Mouse (Mus musculus) cerebellum, postnatal 36 days (tissue): Measurements from ENCODE around the gene Ttc28.

Experiments
- DNase-seq, 2 experiments: peaks; one replicate each; pipeline ENCODE4 v3.0.0; 2021 to 2022; ENCODE audit warnings: mixed read lengths in 2 of 2

Ttc28 gene

DNA sequence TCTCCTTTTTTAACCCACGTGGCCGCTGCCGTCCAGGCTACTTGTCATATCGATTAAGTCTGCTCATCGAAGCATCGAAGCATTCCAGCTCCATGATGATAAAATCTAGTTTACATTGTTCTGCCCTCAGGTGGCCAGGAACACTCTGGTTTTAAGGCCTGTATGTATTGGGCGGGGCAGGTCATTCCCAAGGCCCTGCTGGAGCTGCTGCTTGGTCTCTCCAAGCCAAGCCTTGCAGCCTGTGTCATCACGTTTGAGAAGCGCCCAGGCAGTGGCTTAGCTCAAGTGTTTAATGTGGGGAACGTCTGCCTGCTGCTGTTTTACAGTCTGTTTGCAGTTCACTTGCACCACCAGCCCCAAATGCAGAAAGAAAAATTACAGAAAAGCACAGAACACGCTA, 132.5 kb downstream of the Ttc28 start:
- no peak for DNase-seq

- DNase-seq, result no peak
Measured at GRCm38 (mm10) chr5:111012587-111012986, 133.0 kb downstream of the Ttc28 start.

DNA sequence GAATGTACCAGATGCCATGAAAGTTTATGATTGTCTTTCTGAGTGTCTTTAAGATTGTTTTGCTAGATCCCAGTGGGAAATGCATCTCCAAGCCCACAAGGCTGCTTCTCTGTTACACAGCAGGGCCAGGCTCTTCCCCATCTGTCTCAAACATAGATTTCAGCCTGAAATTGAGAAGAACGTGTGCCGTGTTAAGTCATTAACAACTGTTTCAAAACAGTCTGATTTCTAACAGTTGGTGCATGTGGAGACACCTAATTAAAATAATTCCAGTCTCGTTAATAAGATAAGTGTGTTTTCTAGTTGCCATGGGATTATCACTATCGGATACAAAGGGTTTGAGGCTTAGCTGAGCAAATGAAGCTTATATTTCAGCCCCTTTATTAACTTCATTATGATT, 135.4 kb downstream of the Ttc28 start:
- no peak for DNase-seq

- DNase-seq, result no peak
Measured at GRCm38 (mm10) chr5:111017319-111017718, 137.7 kb downstream of the Ttc28 start.

- DNase-seq, result no peak
Measured at GRCm38 (mm10) chr5:111022339-111022738, 142.7 kb downstream of the Ttc28 start.

- no peak for DNase-seq
Measured at GRCm38 (mm10) chr5:111022940-111023339, 143.3 kb downstream of the Ttc28 start.

DNA sequence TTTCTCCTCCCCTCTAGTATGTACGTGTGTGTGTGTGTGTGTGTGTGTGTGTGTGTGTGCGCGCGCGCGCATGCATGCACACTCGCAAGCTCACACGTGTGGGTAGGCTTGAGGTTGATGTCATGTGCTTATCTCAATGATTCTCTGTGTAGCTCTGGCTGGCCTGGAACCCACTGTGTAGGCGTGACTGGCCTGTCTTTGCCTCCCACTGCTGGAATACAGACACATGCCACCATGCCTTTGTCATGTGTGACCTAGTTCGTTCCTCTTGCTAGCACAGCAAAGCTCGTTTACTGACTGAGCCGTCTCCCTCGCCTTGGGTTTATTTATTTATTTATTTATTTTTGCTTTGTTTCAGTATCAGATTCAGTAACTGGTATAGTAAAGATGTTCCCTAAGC, 145.0 kb downstream of the Ttc28 start:
- no peak for DNase-seq

DNA sequence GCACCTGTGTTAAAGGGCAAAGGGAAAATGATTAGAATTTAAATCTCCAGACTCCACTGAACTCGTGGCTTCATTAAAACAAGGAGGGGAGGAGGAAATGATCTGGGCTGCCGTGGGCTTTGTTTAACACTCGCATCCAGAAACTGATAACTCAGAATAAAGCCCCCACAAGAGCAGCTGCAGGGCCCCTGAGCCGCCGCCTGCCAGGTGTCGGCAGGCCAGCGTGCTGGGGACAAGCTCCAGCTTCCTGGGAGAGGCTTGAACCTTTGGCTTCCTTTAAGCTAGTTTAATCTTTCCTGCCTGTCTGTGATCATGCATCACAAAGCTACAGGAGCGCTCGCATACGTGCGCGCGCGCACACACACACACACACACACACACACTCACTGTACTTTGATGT, 145.9 kb downstream of the Ttc28 start:
- no peak for DNase-seq

DNA sequence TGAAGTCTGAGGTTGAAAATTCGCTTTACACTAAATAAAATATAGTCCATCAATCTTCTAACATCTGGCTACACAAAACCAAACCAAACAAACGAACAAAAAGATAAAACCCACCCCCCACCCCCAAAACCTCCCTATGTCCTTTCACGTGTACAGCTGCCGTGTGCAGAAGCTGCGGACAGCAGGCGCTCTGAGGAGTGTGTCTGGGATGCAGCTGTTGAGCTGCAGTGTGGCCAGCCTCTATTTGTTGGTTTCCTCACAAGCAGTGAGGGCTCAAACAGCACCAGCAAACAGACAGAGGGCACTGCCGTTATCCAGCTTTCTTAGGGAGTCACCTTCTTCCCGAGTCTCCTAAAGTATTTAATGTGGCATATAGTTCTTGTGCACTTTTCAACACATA, 146.6 kb downstream of the Ttc28 start:
- DNase-seq, result no peak

GRCm38 (mm10) chr5:111028340-111028739, 148.7 kb downstream of the Ttc28 start:
- no peak for DNase-seq

GRCm38 (mm10) chr5:111028952-111029351, 149.3 kb downstream of the Ttc28 start:
- no peak for DNase-seq

DNA sequence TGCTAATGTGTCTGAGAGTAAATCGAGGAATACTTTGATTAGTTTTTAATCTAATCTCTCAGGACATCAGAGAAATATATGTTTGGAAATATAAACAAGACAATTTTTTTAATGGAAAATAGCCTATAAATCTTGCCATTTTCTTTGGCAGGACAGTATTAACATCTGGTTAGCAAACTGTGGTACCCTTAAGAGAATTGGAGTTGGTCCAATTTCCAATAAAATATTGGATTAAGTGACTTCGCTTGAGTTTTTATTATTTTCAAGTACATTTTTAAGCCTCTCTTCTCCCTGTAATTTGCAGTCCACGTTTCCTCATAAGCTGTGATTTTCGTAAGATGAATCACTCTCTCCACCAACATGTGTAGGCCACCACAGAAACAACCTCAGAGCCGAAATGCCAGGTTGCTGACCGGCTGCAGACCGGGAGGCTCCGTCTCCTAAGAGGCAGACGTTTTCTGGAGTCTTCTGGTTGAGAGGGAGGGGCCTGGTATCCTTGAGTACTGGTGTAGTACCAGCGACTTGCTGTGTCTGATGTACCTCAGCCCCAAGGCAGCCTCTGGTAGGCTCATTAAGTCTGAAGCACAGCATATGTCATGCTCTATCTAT, 153.2 kb downstream of the Ttc28 start:
- DNase-seq, result no peak

DNA sequence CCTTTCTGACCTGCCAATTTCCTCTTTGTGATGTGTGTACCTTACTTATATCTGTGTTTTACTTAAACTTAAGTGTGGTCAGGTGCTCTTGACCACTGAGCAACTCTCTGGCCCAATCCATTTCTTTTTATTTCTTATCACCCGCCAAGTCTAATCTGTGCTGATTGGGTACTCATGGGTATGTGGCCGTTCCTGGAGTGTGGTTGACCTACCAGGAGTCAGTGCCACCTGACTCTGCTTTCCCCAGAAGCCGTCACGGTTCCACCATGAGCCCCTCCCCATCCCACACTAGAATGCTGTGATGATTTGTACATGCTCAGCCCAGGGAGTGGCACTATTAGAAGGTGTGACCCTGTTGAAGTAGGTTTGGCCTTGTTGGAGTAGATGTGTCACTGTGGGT, 153.9 kb downstream of the Ttc28 start:
- DNase-seq, result no peak

DNA sequence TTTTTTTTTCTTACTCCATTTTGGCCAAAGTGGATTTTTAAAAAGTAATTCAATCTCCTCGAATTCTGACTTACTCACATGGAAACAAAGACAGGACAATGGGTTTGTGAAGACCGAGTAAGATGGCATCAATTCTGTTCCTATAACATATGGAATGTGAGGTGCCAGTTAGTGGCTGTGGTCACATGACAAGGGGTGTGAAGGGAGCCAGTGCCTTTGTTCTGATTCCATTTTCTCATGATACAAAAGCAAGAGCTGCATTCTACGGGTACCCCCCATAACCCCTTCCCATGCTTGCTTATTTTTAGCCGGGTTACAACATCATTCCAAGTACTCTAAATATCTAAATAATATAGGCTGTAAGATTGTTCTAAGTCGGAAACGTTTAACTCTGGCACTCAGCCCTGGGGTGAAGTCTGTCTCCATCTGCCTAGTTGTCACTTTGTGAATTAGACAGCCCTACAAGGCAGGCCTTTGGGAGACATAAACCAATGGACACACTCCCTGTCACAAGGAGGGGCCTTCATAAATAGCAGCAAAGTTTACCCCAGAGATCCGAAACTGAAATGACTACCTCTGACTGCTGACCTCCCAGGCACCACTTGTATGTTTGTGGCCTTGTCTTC, 157.6 kb downstream of the Ttc28 start:
- DNase-seq, result no peak

DNA sequence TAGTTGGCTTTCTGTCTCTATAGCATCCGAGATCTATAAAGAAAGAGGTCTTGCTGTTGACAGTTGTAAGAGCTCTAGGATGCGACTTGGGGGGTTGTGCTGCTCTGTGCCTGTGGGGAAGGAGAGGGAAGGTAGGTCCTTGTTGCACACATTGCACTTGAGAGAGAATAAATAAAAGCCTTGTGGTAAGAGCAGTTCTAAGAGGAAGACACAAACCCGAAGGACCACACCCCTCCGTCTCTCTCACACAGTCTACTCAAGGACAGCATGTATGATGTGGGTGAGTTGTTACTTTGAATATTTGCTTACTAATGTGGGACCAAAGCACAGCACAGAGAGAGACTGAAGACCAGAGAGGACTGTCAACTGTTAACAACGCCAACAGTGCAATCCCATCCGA, 160.2 kb downstream of the Ttc28 start:
- DNase-seq, result no peak

- DNase-seq, result no peak
Measured at GRCm38 (mm10) chr5:111041952-111042351, 162.3 kb downstream of the Ttc28 start.

- DNase-seq, result no peak
Measured at GRCm38 (mm10) chr5:111044193-111044592, 164.6 kb downstream of the Ttc28 start.

DNA sequence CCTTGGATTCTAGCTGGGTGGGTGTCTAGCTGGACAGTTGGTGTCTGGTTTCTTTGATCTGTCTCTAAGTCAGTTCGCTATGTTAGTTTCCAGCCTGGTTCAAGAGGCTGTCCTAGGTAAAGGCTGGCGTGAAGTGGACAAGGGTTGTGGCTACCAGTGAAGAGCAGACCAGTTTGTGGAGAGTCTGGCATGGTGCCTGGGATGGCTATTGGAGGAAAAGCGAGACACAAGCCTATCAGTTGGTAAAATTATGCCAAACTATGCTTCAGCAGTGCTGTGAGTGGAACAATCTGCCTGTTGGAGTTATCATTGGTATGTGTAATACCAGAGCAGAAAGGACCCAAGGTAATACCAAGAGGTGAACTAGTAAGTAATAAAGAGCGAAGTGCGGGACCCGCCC, 166.8 kb downstream of the Ttc28 start:
- DNase-seq, result no peak

- DNase-seq, result no peak
Measured at GRCm38 (mm10) chr5:111046841-111047476, 167.4 kb downstream of the Ttc28 start.

DNA sequence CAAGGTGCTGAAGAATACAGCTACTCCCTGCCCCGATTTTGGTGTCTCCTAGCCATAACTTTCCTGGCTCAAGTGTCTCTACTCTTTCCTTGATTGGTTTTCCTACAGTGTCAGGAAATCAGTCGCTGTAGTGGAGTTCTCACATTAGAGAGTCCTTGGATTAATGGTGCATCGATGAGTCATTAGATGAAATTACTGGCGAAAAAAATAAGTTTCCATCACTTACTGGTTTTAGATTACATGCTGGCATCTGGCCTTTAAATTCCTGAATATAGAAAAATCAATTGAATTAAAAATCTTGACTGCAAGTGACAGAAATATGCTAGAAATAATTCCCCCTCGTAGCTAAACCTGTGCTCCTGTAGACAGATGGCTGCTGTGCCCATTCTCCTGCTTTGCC, 168.4 kb downstream of the Ttc28 start:
- no peak for DNase-seq

- no peak for DNase-seq
Measured at GRCm38 (mm10) chr5:111049584-111049983, 170.0 kb downstream of the Ttc28 start.

GRCm38 (mm10) chr5:111050135-111050534, 170.5 kb downstream of the Ttc28 start:
- peak; percentile 56 to 69 for DNase-seq

- no peak for DNase-seq
Measured at GRCm38 (mm10) chr5:111054380-111054779, 174.8 kb downstream of the Ttc28 start.

GRCm38 (mm10) chr5:111054848-111055428, 175.3 kb downstream of the Ttc28 start:
- no peak for DNase-seq
